Mouse (Mus musculus): ENCODE measurements around the gene Smug1.

Gene Smug1

DNA sequence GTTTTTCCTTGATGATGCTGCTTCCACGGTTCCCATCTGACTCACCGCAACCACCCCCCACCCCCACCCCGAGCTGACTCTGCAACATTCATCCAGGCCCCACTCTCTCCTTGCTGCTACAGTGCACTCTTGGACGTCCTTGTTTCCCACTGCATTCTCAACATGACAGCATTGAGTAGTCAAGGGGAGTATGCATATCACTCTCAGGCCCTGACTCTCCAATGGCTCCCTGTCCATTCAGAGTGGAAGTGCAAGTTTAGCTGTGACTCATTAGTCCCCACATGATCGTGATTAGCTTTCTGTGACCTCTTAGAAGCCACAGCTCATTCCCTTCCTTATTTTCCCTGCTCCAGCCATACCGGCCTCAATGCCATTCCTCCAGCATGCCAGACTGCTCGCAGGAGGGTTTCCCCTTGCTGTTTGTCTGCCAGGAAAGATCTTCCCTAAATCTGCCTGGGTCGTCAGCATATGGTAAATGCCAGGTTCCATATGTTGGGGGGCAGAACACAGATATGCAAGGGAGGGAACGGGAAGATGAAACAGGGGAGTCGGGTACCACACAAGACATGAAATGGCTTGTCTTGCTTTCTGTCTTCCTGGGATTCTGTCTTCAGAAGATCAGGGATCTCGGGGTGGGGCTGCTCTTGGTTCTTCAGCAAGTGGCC is 21.1 kb downstream of the Smug1 start:
- in situ Hi-C loops (cut with MboI): no loop called here

DNA sequence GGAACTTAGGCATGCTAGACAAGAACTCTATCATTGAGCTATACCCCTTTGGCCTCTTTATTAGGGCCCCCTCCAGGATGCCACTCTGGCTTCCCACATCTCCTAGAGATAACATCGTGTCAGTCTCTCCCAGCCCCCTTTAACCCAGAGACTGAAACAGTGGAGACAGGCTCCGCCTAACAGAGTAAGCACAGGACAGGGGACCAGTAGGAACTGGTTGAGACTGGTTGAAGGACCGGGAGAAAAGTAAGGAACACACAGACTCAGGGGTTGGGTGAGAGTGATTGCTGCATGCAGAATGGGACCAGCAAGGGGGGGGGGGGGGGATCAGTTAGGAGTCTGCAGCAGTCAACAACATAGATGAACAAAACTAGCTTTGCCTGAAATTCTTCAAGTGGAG is 22.7 kb downstream of the Smug1 start:
- in situ Hi-C loops (cut with MboI): no loop called here

DNA sequence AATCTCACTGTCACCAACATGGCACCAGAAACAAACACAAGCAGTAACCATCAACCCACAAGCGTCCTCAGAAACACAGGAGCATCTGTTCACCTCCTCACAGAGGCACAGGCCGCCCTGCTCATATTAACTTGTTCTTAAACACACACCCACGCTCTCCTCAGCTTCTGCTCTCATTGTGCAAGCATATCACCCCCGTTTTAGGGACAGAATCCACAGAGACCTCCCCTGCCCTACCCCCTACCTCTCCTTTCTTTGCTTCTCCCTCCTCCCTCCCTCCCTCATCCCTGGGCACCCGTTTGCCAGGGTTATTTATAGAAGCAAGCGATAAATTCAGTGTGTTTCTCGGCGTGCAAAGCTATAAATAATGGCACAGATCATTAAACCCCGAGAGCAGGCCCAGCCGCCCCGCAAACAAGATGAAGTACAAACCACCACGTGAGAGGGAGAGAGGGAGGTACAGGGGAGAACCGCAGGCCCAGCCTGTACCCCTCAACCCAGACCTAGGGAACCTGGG is 31.4 kb downstream of the Smug1 start:
- in situ Hi-C loops (cut with MboI): no loop called here

DNA sequence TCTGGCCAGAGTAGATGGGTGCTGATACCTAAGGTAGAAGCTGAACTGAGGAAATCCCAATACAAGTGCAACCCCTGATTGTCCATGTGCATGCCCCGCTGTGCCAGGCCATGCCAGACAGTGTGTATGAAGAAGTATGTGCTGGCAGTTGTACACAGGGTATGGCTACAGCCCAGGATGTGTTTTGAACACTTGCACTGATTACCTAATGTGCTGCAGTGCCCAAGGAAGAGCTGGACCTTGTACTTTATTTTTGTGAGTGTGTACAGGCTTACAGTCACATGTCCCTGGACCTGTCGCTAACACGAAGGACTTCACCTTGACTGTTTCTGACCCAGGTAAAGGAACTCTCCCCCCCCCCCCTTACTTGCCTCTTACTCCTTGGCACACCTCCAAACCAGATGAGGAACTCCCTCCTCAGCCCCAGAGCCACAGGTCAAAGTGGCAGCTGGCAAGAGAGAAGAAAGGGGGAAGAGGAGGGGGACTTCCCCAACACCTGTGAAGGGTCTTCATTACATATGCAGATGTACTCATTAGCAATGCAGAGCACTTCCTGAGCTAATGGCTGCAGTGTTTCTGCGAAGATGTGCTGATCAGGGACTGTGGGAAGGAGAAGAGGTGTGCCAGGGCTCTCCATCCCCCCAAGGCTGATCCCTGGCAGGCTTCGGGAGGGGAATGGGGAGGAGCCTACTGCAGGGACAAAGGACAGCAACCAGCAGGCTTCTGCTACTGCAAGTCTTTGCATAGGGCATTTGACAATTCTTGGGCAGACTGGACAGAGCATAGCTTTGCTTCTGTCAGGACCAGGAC is 32.4 kb downstream of the Smug1 start:
- in situ Hi-C loops (cut with MboI): no loop called here

DNA sequence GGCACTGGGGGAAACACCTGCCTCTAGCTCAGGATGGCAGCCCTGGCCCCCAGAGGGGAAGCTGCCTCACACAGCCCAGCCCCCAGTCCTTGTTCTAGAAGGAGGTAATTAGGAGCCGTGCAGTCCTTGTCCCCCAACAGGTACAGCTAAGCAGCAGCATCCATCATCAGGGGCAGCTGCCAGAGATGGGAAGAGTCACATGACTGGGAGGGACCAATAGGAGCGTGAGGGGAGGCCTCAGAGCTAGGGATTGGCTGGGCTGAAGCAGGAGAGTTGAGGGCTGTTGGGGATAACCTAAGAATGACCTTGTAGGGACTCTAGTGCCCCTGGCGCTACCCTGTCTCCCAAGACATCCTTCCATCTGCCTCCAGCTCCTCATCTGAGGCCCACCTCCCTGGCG is 33.1 kb downstream of the Smug1 start:
- in situ Hi-C loops (cut with MboI): no loop called here

DNA sequence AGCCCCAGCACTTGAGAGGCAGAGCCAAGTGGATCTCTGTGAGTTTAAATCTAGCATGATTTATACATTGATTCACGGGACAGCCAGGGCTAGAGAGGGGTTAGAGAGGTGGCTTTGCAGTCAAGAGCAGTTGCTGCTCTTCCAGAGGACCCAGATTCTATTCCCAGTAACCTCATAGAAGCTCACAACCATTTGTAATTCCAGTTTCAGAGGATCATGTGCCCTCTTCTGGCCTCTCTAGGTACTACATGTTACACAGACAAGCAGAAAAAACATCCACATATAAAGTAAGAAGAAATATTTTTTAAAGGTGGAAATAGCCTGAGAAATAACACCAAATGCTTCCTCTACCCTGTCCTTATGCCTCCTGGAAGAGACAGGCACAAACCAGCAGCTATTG is 36.2 kb downstream of the Smug1 start:
- in situ Hi-C loops (cut with MboI): no loop called here

DNA sequence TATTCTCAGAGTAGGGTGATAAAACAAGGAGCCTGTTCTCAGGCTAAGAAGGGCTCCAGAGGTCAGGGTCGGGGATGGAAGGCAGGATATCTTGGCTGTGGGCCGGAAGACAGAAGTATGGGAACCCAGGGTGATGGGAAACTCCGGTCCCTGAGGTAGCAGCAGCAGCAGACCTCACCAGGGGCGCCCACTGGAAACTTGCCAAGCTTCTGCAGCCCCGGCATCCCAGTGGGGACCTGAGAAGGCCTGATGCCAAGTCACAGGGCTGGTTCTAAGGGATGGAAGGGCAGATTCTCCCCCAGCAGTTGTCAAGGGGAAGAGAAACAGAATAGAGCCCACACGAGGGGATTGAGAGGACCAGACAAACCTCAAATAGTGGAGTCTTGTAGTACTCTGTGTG is 37.6 kb downstream of the Smug1 start:
- in situ Hi-C loops (cut with MboI): no loop called here

DNA sequence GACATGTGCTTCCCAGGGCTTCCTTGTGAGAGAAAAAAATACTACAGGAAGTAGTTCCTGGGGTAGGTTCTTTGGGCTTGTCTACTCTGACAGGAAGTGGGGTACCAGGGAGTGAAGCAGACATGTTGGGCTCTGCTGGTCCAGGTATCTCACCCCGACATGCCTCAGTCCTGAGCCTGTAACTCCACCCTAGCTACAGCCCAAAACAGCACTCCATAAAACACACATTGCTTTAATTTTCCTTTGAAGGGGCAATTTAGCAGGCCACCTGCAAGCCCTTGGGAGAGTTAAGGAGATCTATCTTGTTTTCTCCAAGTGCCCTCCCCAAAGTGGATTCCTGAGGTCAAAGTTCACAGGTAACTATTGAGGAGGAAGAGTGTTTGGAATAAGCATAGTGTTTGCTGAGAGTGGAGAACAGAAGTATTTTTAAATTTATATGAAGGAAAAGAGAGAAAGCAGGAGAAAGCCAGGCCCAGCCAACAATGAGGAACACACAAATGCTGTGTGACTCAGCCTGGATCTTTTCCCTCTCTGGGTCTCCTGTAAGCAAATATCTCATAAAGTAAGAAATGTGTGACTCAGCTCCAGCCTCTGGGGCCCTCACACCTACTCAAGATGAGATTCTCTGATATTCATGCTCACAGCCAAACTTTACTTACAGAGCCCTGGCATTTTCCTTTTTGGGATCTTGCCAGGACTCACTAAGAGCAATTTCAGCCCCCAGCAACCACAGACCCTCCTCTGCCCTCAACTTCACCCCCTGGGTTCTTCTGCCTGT is 38.6 kb downstream of the Smug1 start:
- in situ Hi-C loops (cut with MboI): no loop called here

DNA sequence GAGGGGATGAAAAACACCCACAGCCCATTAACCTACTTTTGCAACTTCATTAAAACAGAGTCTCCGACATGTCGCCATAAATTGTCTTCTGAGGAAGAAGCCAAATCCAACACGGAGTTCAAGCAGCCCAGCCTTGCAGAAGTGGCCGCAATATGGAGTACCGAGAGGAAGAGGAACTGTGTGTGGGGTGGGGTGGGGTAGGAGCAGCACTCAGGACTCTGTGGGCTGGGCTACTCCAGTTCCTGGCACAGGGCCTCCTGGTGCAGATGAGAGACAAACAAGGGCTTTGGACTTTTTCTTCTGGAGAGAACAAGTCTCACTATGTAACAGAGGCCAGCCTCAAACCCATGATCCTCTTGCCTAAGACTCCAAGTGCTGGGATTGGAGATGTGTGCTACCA is 40.9 kb downstream of the Smug1 start:
- in situ Hi-C loops (cut with MboI): no loop called here

DNA sequence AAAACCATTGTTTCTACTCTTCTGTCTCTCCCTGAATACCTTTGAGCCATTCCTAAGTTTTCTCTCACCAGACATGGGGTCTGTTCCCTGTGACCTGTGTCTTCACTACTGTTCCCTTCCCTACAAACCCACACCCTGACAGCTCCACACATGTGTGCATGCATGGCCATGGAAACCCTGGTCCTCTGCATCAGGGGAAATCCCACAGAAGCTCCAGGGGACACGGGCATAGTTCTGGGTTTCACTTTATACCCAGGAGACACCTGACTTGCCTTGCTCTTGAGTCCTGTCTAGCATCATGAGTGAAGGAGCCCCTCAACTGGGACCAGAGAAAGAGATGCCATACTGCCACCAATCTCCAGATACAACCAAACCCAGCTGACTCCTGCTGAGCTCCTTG is 42.6 kb downstream of the Smug1 start:
- in situ Hi-C loops (cut with MboI): no loop called here

DNA sequence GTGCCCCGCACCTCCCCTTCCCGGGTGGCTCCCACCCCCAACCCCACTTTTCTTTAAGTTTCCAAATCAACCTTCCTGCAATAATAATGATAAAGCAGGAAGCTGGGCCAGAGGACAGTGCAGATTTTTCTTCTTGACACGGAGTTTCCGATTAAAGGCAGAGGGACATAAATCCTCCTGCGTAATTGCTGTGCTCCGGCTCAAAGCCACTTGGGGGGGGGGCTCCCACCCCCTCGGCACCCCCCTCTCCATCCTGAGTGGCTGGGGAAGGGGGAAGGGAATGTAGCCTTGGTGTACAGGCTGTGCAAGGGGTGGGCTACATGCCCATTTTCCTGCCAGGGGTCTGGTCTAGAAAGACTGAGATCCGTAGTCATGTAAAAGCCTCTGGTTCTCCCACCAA is 43.5 kb downstream of the Smug1 start:
- in situ Hi-C loops (cut with MboI): no loop called here

DNA sequence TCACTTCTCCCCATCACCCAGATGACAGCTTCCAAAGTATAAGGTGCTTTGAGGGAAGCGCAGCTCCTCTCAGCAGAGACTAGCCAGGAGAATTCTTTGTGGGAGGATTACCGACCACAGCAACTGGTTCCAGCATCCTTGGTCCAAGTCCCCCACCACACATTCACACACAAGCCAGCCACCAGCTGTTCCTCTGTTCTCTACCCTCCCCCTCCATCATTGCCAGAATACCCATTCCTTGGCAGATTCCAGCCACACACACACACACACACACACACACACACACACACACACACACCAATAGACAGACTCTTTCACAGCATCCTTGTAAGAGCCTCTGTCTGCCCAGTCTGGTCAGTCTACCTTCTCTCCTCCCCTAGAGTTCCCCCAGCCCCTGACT is 44.5 kb downstream of the Smug1 start:
- in situ Hi-C loops (cut with MboI): no loop called here

DNA sequence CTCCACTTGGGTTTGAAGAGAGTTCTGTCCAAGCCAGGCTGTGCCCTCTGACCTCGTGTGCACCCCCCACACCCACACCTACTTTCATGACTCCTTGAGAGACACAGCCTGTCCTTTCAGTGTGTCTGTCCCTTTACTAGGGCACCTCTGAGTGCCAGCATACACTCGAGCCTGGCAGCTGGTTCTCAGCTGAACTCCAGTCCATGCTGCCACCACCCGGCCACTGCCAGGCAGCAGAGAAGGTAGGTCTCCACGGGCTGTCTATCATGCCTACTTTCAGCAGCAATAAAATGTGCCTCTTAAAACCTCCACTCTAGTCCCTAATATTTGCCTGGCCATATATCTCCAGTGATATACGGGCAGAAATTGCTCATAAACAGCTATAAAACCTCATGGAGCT is 45.5 kb downstream of the Smug1 start:
- in situ Hi-C loops (cut with MboI): no loop called here

DNA sequence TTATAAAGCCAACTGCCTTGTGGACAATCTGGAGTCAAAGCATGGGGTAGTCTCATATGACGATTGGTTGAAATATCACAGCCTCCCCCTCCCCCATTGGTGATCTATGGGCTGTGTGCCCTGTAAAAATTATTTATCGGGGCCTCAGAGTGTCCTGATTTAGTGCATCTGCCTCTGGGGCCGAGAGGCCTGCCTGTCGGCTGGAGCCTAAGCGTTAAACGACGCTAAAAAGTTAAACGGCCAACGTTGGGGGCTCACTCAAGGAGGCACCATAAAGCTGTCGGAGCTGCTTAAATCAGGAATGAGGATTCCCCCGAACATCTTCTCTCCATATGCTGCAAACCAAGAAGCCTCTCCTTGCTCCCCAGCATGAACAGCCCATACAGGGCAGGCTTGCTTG is 46.3 kb downstream of the Smug1 start:
- in situ Hi-C loops (cut with MboI): no loop called here

DNA sequence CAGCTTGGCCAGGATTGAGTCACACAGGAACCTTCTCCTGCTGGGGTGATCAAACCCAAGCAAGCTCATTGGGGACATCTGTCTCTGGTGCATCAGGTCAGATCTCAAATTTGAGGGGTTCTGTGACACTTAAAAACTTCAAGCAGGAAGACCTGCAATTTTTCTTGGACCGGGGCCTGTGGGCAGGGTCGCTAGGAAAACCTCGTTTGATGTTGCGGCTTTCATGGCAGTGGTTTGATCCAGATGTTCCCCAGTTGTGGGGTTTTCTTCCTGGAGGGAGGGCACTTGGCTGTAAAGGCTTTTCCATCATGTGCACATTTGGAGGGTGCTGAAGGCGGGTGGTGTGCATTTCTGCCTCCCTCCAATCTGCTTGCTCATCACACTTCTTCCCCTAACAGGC is 51.2 kb downstream of the Smug1 start:
- in situ Hi-C loops (cut with MboI): no loop called here

DNA sequence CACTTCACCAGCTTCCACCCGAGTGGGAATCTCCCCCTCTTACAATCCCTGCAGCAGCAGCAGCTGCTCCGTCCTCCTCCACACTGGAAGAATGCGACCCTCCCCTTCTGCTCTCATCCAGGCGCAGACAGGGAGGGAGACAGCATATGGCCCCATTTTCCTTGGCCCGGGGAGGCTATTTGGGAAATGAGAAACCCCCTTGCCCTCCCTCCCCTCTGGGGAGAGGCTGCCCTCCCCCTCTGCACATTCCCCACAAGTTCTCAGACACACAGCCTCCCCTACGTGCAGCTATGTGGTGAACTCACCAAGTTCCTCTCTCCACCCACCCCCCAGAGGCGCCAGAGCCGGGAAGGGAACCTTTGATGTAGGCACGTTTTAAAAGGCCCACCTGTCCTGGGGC is 51.6 kb downstream of the Smug1 start:
- in situ Hi-C loops (cut with MboI): no loop called here

DNA sequence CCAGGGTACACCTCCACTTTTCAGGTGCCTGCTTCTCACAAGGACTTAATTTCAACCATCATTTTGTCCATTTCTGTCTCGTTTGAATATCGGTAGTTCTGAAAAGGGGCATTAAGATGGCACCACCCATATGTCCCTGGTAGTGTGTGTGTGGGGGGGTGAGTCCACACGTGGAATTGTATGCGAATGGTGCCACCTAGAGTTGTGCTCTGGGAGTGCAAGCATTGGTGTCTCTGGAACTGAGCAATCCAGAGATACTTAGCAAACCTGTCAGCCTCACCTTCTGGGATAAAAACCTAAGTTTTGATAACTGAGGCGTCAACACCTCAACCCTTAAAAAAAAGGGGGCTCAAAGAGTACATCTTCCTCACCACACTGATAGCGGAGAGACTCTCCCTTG is 53.8 kb downstream of the Smug1 start:
- in situ Hi-C loops (cut with MboI): no loop called here

DNA sequence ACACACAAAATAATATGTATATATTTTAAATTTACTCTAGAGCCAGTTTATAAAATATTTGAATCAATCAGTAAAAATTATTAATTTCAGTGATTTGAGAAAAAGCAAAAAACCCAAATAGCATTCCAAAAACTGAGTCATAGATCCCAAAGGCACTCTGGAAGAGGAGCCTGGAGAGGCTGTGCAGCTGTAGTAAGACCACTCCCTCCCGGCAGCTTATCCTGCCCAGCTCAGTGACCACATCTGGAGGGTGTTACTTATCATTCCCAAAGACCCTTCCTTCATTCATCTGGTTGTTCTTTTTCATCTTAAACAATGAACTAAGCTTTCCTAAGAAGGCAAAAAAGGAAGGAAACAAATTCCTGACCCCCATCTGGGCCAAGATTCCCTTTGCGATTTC is 54.6 kb downstream of the Smug1 start:
- in situ Hi-C loops (cut with MboI): no loop called here

DNA sequence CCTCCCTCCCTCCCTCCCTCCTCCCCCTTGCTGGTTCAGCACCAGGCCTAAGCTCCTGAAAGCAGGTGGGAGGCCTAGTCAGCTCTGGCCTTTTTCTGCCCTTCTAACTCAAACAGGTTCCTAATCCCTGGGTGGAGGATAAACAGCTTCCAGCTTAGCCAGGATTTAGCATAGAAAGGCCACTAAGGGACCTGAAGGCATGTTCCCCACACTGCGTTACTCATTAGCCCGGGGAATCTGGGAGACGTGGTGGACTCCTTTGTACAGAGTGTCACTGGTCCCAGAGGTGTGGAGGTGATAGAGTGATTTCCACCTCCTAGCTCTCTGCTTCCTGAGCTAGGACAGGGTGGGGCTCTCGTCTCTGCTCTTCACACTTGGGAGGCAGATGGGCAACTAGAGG is 57.0 kb downstream of the Smug1 start:
- in situ Hi-C loops (cut with MboI): no loop called here

DNA sequence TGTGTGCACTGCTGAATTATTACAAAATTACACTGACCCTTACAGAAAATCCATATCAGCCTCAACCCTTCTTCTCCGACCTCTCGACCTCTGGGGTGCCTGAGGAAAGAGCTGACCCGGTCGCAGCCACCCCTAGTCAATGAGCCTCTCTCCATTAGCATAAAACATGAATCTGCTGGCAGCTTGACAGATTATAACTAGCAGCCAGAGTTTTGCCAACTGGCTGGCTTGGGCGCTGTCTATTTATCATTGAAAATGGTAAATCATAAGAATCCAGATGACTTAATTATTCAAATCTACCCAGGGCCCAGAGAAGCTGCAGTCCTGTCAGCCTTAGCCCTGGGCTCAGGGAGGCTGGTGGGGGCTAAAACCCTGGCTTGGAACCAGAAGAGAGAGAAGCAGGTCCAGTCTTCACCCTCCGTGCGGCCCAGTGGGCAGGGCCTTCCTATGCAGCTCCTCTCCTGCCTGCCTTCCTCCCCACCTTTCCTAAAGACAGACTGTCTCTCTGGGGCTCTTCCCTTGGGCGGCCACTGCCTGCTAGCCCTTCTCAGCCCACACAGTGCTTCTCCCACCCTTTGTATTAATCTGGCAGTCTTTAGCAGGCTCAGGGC is 58.7 kb downstream of the Smug1 start:
- in situ Hi-C loops (cut with MboI): no loop called here

DNA sequence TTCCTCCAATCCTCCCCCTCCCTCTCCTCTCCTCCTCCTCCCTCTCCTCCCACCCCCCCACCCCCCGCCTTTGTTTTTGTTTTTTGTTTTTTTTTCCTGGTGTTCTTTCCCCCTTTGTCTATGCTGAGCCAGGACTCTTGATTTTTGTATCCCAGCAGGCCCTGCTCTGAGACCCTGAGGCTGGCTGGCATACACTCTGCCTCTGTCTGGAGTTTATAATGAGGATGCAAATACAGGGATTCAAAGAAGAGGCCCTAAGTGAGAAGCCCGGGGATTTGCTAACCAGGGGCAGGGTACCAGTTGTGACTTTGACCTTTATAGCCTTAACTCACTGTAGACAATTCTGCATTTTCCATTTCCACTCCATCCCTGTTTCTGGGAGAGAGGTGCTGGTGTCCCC is 60.7 kb downstream of the Smug1 start:
- in situ Hi-C loops (cut with MboI): no loop called here
